Mouse (Mus musculus): ENCODE data around the gene Grm5. TPM values are rescaled to one million over a fixed set of nuclear protein-coding genes. Genes with fewer than 3 reads are reported as not detected.

Grm5 gene
- polyA plus RNA-seq, 1 experiment from 2014 or later: 0.07 TPM

GRCm38 (mm10) chr7:87734511-87734910 lies 150.5 kb downstream of the Grm5 start:
- no peak for DNase-seq (ENCODE audit: extremely low spot score, low spot score)

GRCm38 (mm10) chr7:87761945-87762344 lies 178.0 kb downstream of the Grm5 start:
- Histone ChIP-seq H3K27me3 (ENCODE audit: poor library complexity, severe bottlenecking) (no peaks in the 10 kb centered on the region), H3K36me3 (replicated peaks) (no peaks in the 10 kb centered on the region), H3K4me1 (peaks cover 4% of the 10 kb centered on the region), H3K27ac (no peak overlapping the region), H3K9me3 (no peaks in the 10 kb centered on the region), H3K4me3 (no peak overlapping the region)
- 72% methylated on average over 2 of the region's 2 CpGs for WGBS
- no peak for DNase-seq (ENCODE audit: extremely low spot score, low spot score)

More at GRCm38 (mm10) chr7:87734511-87734910, 150.5 kb downstream of the Grm5 start:
- Histone ChIP-seq H3K4me1 (no peaks in the 10 kb centered on the region), H3K9me3 (no peaks in the 10 kb centered on the region), H3K27me3 (ENCODE audit: poor library complexity, severe bottlenecking) (no peaks in the 10 kb centered on the region), H3K4me3 (no peak overlapping the region), H3K27ac (no peak overlapping the region), H3K36me3 (replicated peaks) (no peaks in the 10 kb centered on the region)

GRCm38 (mm10) chr7:87762376-87762775 lies 178.4 kb downstream of the Grm5 start:
- H3K4me1 ChIP-seq: peaks cover 4% of the 10 kb centered on the region
- WGBS: 57% methylated on average over 3 of the region's 3 CpGs
- no peaks in the 10 kb centered on the region for H3K27me3 ChIP-seq (ENCODE audit: poor library complexity, severe bottlenecking)
- H3K36me3 ChIP-seq (replicated peaks): no peaks in the 10 kb centered on the region
- no peaks in the 10 kb centered on the region for H3K9me3 ChIP-seq
- H3K27ac ChIP-seq: no peak overlapping the region
- no peak for DNase-seq (ENCODE audit: extremely low spot score, low spot score)
- no peak overlapping the region for H3K4me3 ChIP-seq

- H3K9me3 ChIP-seq: no peaks in the 10 kb centered on the region
- H3K27ac ChIP-seq: no peak overlapping the region
- no peaks in the 10 kb centered on the region for H3K36me3 ChIP-seq (replicated peaks)
- no peak overlapping the region for H3K4me3 ChIP-seq
- H3K27me3 ChIP-seq (ENCODE audit: poor library complexity, severe bottlenecking): no peaks in the 10 kb centered on the region
- no peaks in the 10 kb centered on the region for H3K4me1 ChIP-seq
- DNase-seq (ENCODE audit: extremely low spot score, low spot score): no peak
- 84% methylated on average over 1 of the region's 1 CpGs for WGBS
These were observed 203.6 kb downstream of the Grm5 start for GRCm38 (mm10) chr7:87787560-87787959.

GRCm38 (mm10) chr7:87788963-87789362 lies 205.0 kb downstream of the Grm5 start:
- Histone ChIP-seq H3K27ac (no peak overlapping the region), H3K9me3 (no peaks in the 10 kb centered on the region), H3K27me3 (ENCODE audit: poor library complexity, severe bottlenecking) (no peaks in the 10 kb centered on the region), H3K4me3 (no peak overlapping the region), H3K4me1 (no peaks in the 10 kb centered on the region), H3K36me3 (replicated peaks) (no peaks in the 10 kb centered on the region)
- DNase-seq (ENCODE audit: extremely low spot score, low spot score): no peak

GRCm38 (mm10) chr7:87793896-87794295 lies 209.9 kb downstream of the Grm5 start:
- no peaks in the 10 kb centered on the region for H3K36me3 ChIP-seq (replicated peaks)
- H3K4me3 ChIP-seq: no peak overlapping the region
- H3K27ac ChIP-seq: no peak overlapping the region
- H3K27me3 ChIP-seq (ENCODE audit: poor library complexity, severe bottlenecking): no peaks in the 10 kb centered on the region
- 73% methylated on average over 4 of the region's 4 CpGs for WGBS
- no peaks in the 10 kb centered on the region for H3K9me3 ChIP-seq
- no peaks in the 10 kb centered on the region for H3K4me1 ChIP-seq
- no peak for DNase-seq (ENCODE audit: extremely low spot score, low spot score)

GRCm38 (mm10) chr7:87824898-87825297 lies 240.9 kb downstream of the Grm5 start:
- 75% methylated on average over 1 of the region's 1 CpGs for WGBS
- Histone ChIP-seq H3K27me3 (ENCODE audit: poor library complexity, severe bottlenecking) (no peaks in the 10 kb centered on the region), H3K36me3 (replicated peaks) (no peaks in the 10 kb centered on the region), H3K9me3 (no peaks in the 10 kb centered on the region), H3K4me3 (no peak overlapping the region), H3K4me1 (no peaks in the 10 kb centered on the region), H3K27ac (no peak overlapping the region)
- DNase-seq (ENCODE audit: extremely low spot score, low spot score): no peak

- no peak for DNase-seq (ENCODE audit: extremely low spot score, low spot score)
- no peaks in the 10 kb centered on the region for H3K9me3 ChIP-seq
- 88% methylated on average over 4 of the region's 4 CpGs for WGBS
- H3K4me3 ChIP-seq: no peak overlapping the region
- no peaks in the 10 kb centered on the region for H3K4me1 ChIP-seq
- no peaks in the 10 kb centered on the region for H3K36me3 ChIP-seq (replicated peaks)
- H3K27me3 ChIP-seq (ENCODE audit: poor library complexity, severe bottlenecking): no peaks in the 10 kb centered on the region
- H3K27ac ChIP-seq: no peak overlapping the region
These were observed 250.7 kb downstream of the Grm5 start for GRCm38 (mm10) chr7:87834669-87835068.

GRCm38 (mm10) chr7:87838579-87838978 lies 254.6 kb downstream of the Grm5 start:
- Histone ChIP-seq H3K4me1 (no peaks in the 10 kb centered on the region), H3K36me3 (replicated peaks) (no peaks in the 10 kb centered on the region), H3K27me3 (ENCODE audit: poor library complexity, severe bottlenecking) (no peaks in the 10 kb centered on the region), H3K4me3 (no peak overlapping the region), H3K27ac (no peak overlapping the region), H3K9me3 (no peaks in the 10 kb centered on the region)
- no peak for DNase-seq (ENCODE audit: extremely low spot score, low spot score)
- 92% methylated on average over 1 of the region's 1 CpGs for WGBS

GRCm38 (mm10) chr7:87843496-87843895 lies 259.5 kb downstream of the Grm5 start:
- no peak overlapping the region for H3K4me3 ChIP-seq
- H3K4me1 ChIP-seq: no peaks in the 10 kb centered on the region
- no peaks in the 10 kb centered on the region for H3K36me3 ChIP-seq (replicated peaks)
- H3K27me3 ChIP-seq (ENCODE audit: poor library complexity, severe bottlenecking): no peaks in the 10 kb centered on the region
- H3K9me3 ChIP-seq: no peaks in the 10 kb centered on the region
- DNase-seq (ENCODE audit: extremely low spot score, low spot score): no peak
- H3K27ac ChIP-seq: no peak overlapping the region

- no peak overlapping the region for H3K4me3 ChIP-seq
- no peaks in the 10 kb centered on the region for H3K36me3 ChIP-seq (replicated peaks)
- no peaks in the 10 kb centered on the region for H3K9me3 ChIP-seq
- H3K27me3 ChIP-seq (ENCODE audit: poor library complexity, severe bottlenecking): no peaks in the 10 kb centered on the region
- H3K27ac ChIP-seq: no peak overlapping the region
- H3K4me1 ChIP-seq: no peaks in the 10 kb centered on the region
- no peak for DNase-seq (ENCODE audit: extremely low spot score, low spot score)
These were observed 262.1 kb downstream of the Grm5 start for GRCm38 (mm10) chr7:87846082-87846481.

- DNase-seq (ENCODE audit: extremely low spot score, low spot score): no peak
- Histone ChIP-seq H3K4me3 (no peak overlapping the region), H3K9me3 (no peaks in the 10 kb centered on the region), H3K4me1 (0 out of 2 replicates have a peak, but pooled peaks cover 5% of the 10 kb centered on the region), H3K27ac (no peak overlapping the region), H3K27me3 (ENCODE audit: poor library complexity, severe bottlenecking) (no peaks in the 10 kb centered on the region), H3K36me3 (replicated peaks) (no peaks in the 10 kb centered on the region)
- WGBS: 69% methylated on average over 5 of the region's 5 CpGs
These were observed 342.0 kb downstream of the Grm5 start for GRCm38 (mm10) chr7:87925956-87926355.

- DNase-seq (ENCODE audit: extremely low spot score, low spot score): no peak
- Histone ChIP-seq H3K9me3 (no peaks in the 10 kb centered on the region), H3K27me3 (ENCODE audit: poor library complexity, severe bottlenecking) (no peaks in the 10 kb centered on the region), H3K27ac (no peak overlapping the region), H3K4me1 (no peaks in the 10 kb centered on the region), H3K36me3 (replicated peaks) (no peaks in the 10 kb centered on the region), H3K4me3 (no peak overlapping the region)
- 83% methylated on average over 1 of the region's 1 CpGs for WGBS
These were observed 353.4 kb downstream of the Grm5 start for GRCm38 (mm10) chr7:87937415-87937814.

GRCm38 (mm10) chr7:87938265-87938664 lies 354.3 kb downstream of the Grm5 start:
- 53% methylated on average over 5 of the region's 5 CpGs for WGBS
- H3K4me3 ChIP-seq: no peak overlapping the region
- DNase-seq (ENCODE audit: extremely low spot score, low spot score): no peak

More at GRCm38 (mm10) chr7:87938265-87938664, 354.3 kb downstream of the Grm5 start:
- no peaks in the 10 kb centered on the region for H3K36me3 ChIP-seq (replicated peaks)
- no peaks in the 10 kb centered on the region for H3K27me3 ChIP-seq (ENCODE audit: poor library complexity, severe bottlenecking)
- H3K9me3 ChIP-seq: no peaks in the 10 kb centered on the region
- no peaks in the 10 kb centered on the region for H3K4me1 ChIP-seq
- H3K27ac ChIP-seq: no peak overlapping the region

Data from forebrain, embryonic 10.5 days (tissue).